Mouse (Mus musculus): Measurements from ENCODE around the gene Zdhhc13. TPM values are rescaled to one million over a fixed set of nuclear protein-coding genes. Genes with fewer than 3 reads are reported as not detected.
A peak's percentile ranks its signal among the peaks of the same experiment; 100 is the strongest.

Gene Zdhhc13
- total RNA-seq (2021): 1 to 10 TPM; 2.5 to 4.8 TPM
- long read RNA-seq, experiment 1, partial matches to known transcripts: 0 of 1 reads
- long read RNA-seq, experiment 1, other reads (novel, unspliced or antisense): 1 of 1 reads
- long read RNA-seq, experiment 2, transcript Zdhhc13-201 (17 exons, 2,410 nt): major isoform, 5 of 5 reads
- long read RNA-seq, experiment 2, partial matches to known transcripts: 0 of 5 reads
- long read RNA-seq, experiment 2, other reads (novel, unspliced or antisense): 0 of 5 reads

DNA sequence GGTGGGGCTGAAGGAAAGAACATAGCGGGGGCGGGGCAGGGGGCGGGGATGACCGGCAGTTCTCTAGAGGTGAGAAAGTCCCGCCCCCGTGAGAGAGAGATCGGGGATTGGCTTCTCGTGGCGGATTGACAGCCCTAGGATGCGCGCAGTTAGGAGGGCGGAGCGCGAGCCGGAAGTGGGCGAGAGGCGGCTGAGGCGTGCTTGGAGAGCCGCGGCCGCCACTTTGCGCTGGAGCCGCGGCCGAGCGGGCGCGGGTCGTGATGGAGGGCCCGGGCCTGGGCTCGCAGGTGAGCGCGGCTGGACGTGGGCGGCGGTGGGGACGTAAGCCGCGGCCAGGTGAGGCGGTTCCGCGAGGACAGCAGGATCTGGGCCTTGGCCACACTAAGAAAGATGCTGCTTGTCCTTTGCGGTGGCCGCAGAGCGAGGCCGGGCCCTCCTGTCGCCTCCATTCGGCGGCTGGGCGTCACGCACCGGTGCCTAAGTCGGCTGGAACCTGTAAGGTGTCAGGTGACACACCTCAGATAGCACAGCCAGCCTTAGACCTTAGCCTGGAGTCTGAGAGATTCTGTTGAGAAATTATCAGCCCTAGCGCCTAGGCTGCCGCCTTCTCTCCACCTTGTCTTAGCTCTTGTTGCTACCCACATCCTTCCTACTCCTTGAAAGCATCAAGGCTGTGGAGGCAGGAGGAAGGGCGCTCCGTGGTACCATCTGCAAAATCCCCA is at the start of gene Zdhhc13:
Gene Zdhhc13, plus strand, starts transcription at position 153 of the 722 bp plus-strand sequence.
- peak; percentile 80 to 88 for DNase-seq
- intact Hi-C loops (cut with DNase I): no loop called here

DNA sequence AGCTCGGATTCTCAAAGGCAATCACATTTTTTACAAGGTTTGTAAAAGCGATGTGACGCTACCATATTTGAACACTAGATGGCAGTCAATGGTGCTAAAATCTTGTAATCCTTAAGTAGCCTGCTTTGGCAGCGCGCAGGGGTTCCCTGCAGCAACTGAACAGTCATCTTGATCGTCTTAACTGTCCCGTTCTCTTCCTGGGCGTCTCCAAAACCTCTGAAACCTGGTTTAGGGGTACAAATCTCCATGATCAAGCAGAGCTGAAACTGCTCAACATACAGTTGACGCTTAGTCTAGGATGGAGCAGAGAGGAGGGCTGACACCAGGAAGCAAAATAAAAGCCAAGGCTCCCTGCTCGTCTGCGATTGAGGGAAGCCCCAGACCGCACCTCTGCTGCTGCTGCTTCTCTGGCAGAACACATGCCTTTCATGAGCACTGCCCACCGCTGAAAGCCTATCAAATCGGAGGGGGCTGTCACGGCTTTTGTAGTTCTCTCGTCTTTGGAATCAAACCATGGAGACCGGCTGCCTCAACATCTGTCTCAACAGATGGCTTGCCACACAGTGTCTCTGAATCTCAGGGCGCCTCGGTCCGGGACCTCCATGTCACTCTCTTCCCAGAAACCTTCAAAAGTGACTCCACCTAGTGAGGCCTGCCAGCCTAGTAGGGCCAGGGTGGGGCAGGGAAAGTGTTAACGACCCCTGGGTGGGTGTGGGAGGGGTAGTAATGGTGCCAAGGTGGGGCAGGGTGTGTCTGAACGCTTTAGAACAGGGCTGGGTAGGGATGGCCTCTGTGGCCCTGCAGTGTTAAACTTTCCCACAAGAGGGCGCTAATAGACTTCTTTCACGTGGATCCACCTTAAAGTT is 39.3 kb upstream of the Zdhhc13 start:
- DNase-seq: peak; percentile 39 to 52
- intact Hi-C loops (cut with DNase I): loop anchor here (2.0 to 5.0 kb wide), 2 partner anchors 128 to 371 kb away; no protein-coding TSS in a partner anchor

DNA sequence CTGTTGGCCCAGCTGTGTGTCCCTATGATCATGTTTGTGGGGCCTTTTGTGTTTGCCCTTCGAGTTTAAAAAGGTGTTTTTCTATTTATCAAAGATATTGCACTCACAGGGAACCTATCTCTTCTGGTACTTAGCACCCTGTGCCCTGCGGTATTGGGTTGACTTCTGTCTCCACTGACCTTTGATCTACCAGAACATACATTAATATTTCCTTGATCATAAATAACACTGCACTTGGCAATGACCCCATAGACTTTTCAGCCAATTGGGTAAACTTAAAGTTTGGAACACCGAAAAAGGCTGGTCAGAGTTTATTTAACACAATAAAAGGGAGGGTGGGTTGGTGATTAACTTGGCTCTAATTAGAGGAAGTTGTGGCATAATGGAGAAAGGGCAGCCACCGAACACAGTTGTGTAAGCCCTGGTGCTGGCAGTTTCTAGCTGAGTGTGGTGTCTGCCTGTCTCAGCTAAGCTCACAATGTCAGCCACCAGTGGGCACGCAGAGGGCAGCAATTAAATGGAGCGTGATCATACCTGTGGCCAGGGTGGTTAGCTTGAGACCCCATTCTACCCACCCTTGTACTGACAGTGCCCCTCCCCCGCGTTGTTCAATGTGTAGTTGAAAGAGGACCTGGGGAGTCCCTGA is 38.5 kb upstream of the Zdhhc13 start:
- intact Hi-C loops (cut with DNase I): loop anchor here (2.0 to 5.0 kb wide), 2 partner anchors 127 to 371 kb away; no protein-coding TSS in a partner anchor
- no peak for DNase-seq

DNA sequence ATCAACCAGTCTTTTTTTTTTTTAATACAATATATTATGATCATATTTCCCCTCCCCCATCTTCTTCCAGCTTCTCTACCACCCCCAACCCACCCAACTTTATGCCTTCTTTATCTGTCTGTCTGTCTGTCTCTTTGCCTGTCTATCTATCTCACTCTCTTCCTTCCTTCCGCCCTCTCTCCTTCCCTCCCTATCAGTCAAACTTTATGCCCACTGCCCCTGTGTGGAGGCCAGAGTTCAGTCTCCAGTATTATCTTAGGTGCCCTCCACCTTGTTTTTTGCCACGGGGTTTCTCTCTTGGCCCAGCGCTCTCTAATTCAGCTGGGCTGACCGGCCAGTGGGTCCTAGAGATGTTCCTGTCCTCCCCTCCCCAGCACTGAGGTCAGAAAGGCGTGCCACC is 37.6 kb upstream of the Zdhhc13 start:
- intact Hi-C loops (cut with DNase I): loop anchor here (2.0 to 5.0 kb wide), 2 partner anchors 126 to 370 kb away; no protein-coding TSS in a partner anchor
- DNase-seq: no peak

GRCm38 (mm10) chr7:48754415-48754974 is 34.3 kb upstream of the Zdhhc13 start:
- DNase-seq: no peak
- intact Hi-C loops (cut with DNase I): loop anchor here (5.0 kb wide), 1 partner anchor 123 kb away; no protein-coding TSS in a partner anchor

DNA sequence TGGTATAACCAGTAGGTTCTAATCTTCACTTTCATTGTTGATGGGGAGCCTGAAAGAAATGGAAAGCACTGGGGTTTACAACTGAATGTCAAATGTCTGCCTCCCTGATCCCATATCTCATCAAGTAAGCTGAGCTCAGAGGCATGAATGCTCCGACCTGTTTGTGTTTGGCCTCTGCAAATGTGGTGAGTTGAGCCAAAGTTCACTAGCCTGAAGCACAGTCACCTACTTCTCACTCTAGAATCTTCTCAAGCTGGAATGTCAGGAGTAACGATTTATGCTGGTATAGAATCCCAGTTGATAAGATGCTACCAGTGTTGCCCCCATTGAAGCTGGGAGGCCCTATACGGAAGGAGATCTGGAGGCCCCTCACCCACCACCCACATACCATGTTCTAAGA is 33.0 kb upstream of the Zdhhc13 start:
- no peak for DNase-seq
- intact Hi-C loops (cut with DNase I): no loop called here

DNA sequence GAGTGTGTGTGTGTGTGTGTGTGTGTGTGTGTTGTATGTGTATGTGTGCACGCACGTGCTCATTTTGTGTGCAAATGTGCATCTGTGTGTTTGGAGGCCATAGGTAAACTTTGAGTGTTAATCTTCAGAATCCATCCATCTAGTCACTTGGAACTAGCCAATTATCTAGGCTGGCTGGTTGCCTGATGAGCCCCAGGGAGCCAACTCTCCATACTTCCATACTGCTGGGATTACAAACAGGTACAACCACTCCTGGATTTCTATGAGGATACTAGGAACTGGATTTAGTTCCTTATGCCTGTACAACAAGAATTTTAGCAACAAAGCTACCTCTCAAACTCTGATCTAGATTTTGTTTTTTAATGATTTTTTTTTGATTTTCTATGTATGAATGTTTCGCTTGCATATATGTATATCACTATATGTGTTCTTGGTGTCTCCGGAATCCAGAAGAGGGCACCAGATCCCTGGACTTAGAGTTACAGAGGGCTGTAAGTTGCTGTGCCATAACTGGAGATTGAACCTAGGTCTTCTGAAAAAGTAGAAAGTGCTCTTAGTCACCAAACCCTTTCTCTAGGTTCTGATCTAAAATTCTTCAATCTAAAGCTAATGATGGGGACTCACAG is 32.4 kb upstream of the Zdhhc13 start:
- intact Hi-C loops (cut with DNase I): no loop called here
- no peak for DNase-seq

- no peak for DNase-seq
- intact Hi-C loops (cut with DNase I): no loop called here
Measured at GRCm38 (mm10) chr7:48758083-48758482, 30.7 kb upstream of the Zdhhc13 start.

GRCm38 (mm10) chr7:48760789-48761188 is 28.0 kb upstream of the Zdhhc13 start:
- intact Hi-C loops (cut with DNase I): no loop called here
- DNase-seq: no peak

DNA sequence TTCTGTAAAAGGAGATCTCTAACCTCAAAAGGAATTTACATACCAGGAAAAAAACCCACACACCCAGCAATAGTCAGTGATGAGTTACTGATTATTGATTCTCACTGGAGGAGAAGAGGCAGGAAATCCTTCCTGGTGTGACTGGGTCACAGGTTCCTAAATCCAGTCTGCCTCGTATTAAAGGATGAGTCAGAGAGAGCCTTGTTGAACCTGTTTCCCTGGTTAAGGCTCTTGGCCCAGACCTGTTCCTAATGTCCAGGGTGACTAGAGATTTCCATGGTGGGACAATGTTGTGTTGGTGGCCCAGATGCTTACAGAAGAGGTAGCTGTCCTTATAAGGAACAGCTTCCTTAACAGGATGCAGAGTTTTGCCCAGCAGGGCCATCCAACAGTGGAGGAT is 26.5 kb upstream of the Zdhhc13 start:
- no peak for DNase-seq
- intact Hi-C loops (cut with DNase I): no loop called here

DNA sequence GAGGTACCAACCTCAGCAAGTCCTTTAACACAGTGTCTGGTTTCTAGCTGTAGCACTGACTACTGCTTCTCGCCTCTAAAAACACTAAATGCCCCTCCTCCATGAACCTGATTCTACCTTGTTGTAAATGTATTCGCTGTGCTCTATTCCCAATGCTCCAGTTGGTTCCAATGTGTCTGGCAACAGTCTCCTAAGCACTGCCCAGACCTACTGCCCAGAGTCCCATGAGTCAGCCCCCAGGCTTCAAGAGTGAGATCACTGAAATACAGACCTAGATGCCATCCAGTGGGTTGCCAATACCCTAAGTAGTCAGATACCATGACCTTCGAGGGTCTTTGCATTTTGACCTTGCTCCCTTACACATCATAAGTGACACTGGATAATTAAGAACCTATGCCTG is 26.1 kb upstream of the Zdhhc13 start:
- intact Hi-C loops (cut with DNase I): no loop called here
- no peak for DNase-seq

- intact Hi-C loops (cut with DNase I): no loop called here
- DNase-seq: no peak
Measured at GRCm38 (mm10) chr7:48765959-48766358, 22.8 kb upstream of the Zdhhc13 start.

DNA sequence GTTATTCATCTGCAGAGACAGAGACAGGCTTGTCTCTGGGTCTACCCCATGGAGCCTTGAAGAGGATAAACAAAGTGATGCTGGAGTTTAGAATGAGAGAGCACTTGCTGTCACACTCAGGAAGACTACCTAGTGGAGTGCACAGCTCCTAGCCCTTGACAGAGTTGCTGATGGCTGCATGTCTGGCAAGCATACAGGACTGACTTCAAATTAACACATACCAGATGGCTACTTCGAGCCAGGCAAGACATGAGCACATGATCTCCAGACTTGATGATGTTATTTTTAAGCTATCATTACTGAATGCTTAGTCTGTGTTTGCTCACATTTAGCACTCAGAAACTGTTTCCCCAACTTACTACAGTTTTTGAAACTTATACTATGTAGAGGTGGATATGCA is 19.1 kb upstream of the Zdhhc13 start:
- intact Hi-C loops (cut with DNase I): no loop called here
- no peak for DNase-seq

DNA sequence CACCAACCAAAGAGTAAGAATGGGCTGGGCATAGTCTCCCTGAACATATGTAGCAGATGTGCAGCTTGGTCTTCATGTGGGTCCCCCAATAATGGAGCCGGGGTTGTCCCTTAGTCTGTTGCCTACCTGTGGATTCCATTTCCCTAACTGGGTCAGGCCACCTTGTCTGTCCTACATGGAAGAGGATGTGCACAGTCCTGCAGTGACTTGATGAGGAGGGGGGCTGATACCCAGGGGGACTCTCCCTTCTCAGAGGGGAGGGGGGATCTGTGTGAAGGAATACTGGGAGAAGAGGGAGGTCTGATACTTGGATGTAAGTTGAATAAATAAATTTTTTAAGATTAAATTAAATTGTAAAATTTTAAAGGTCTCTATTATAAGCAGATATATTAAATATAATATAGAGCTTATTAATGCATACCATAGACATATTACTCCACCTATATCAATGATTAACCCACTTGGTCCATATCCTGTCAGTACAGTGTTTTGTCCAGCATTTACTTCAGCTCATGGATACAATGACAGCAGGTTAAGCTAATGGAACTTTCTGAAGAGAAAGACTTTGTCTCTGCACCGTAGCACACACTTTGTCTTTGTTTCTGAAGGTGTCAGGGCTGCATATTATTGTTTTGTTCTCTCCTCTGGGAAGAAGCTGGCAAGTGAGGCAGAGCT is 16.6 kb upstream of the Zdhhc13 start:
- no peak for DNase-seq
- intact Hi-C loops (cut with DNase I): no loop called here

DNA sequence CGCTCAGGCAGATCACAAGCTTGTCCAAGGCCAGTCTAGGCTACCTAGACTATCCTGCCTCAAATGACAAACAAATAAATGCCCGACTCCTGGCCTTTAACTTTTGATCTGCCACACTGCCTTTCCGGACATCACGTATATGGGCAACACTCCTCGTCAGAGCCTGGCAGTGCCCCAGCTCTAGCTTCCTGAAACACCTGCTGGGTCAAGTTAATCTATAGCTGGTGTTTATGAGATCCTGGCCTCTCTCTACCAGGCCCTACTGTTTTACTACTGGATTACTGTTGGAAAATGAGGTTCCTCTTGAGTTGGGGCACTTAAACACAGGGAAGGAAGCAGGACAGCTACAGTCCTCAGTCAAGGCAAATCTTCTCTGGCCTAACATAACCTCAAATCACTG is 15.5 kb upstream of the Zdhhc13 start:
- intact Hi-C loops (cut with DNase I): no loop called here

DNA sequence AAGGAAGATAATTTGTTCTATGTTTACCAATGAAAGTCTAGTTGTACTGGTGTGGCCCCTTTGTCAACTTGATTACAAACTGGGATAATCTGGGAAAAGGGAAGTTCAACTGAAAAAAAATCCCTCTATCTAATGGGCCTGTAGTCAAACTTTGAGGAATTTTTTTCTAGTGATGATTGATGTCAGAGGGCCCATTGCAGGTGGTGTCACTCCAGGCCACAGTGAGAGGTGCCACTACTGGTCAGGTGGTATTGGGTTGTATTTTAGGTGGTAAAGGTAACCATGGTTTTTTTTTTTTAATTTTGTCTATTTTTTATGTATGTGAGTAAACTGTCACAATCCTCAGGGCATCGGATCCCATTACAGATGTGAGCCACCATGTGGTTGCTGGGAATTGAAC is 14.2 kb upstream of the Zdhhc13 start:
- intact Hi-C loops (cut with DNase I): no loop called here

More for the DNA sequence above, 15.5 kb upstream of the Zdhhc13 start:
- no peak for DNase-seq

GRCm38 (mm10) chr7:48775436-48775835 is 13.4 kb upstream of the Zdhhc13 start:
- no peak for DNase-seq
- intact Hi-C loops (cut with DNase I): no loop called here

More for the DNA sequence above, 14.2 kb upstream of the Zdhhc13 start:
- no peak for DNase-seq

DNA sequence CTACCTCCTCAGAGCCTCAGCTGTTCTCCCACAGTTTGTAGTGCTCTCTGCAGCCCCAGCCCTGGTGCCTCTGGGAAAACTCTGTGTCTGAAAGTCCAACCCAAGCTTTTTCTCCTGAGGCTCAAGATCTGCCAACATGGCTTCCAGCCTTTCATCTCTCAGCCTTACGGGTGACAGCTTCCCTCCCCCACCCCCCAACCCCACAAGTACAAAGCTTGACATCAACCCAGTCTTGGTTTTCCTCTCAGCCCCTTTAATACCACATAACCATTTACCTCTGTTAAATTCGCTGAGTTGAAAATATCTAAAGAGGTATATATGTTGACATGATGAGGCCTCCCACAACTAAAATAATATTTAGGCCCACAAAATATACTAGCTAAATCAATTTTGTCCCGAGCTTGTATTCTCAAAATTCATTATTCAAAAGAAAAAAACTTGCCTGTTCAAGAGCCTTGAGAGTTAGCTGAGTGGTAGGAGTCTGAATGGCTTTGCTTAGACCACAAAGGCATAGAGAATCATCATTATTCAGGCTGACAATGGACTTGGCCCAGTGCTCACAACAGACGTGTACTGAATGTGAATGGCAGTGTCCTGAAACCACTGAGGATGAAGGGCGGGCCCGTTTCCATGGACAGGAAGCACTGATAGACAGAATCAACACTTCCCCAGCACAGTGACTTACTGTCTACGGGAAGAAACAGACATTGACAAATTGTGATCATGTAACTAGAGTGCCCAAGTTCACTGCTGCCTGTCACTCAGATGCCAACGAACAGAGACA is 10.9 kb upstream of the Zdhhc13 start:
- DNase-seq: no peak
- intact Hi-C loops (cut with DNase I): no loop called here
